Mouse (Mus musculus): ENCODE measurements around the gene Gm32802. TPM values are rescaled to one million over a fixed set of nuclear protein-coding genes. Genes with fewer than 3 reads are reported as not detected.
"Not testable (repeated sequence)": the region's sequence is repeated elsewhere in the genome, so short reads cannot be mapped to it uniquely, and the experiment has no call there.

Gene Gm32802
- total RNA-seq (2021) = under 1 TPM; 0.42 to 0.63 TPM
- long read RNA-seq, experiment 1 = 0 reads
- long read RNA-seq, experiment 2 = 0 reads

DNA sequence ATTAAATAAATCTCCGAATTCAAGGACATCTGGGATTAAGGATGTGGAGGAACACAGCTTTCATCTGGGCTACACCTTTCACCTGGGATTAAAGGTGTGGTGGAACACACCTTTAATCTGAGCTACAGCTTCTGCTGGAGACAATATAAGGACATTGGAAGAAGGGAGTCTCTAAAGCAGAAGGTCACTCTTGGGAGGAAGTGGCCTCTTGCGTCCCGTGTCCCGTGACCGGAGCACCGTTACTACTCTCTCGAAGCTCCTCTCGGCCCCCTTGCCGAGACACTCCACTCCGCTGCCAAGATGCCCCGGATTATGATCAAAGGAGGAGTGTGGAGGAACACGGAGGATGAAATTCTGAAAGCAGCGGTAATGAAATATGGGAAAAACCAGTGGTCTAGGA lies at the start of gene Gm32802:
Gm32802 (plus strand) TSS at position 301 of the 400 bp plus-strand sequence.
- not testable (repeated sequence) for DNase-seq (ENCODE audit: low spot score in 2 of 2)

DNA sequence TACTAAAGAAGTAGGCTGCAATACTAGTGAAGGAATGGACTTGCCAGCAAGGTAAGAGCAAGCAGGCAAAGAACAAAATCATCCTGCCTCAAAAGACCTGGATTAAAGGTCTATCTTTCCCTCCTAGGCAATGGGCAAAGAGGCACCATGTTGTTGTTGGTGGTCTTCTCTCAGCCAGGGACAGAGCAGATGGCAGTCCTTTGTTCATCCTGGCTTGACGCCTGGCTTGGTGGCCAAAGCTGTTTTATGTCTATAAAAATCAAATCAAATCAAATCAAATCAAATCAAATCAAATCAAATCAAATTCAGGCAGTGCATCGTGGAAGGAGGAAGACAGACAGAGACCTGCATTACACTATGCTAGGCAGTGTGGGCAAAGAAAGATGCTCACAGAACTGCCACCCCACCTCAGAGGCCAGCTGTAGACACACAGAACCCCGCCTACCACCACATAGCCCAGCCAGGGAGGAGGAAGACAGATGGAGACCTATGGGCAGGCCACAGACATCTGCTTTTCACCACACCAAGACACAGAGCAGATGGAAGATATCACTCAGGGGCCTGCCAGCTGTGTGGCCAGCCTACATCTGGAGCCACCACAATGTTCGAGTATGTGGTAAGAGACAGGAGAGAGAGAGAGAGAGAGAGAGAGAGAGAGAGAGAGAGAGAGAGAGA lies 42.6 kb upstream of the Gm32802 start:
- DNase-seq (ENCODE audit: low spot score in 2 of 2) = not testable (repeated sequence)

DNA sequence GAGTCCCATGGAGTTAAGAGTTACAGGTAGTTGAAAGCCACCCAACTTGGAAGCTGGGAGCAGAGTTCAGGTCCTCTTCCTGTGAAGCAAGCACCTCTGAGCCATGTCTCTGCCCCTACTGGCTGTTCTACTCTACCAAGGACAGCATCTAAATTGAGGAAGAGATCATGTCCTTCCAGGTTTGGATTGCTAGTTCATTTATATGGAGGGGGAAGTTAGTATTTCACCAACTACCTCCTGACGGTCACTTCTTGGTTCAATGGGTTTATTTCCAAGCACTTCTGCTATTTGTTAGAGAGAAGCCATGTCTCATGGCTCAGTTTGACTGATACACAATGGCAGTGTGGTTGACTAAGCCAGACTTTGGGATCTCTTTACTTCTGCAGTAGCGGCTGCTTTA lies 30.9 kb upstream of the Gm32802 start:
- not testable (repeated sequence) for DNase-seq (ENCODE audit: low spot score in 2 of 2)

DNA sequence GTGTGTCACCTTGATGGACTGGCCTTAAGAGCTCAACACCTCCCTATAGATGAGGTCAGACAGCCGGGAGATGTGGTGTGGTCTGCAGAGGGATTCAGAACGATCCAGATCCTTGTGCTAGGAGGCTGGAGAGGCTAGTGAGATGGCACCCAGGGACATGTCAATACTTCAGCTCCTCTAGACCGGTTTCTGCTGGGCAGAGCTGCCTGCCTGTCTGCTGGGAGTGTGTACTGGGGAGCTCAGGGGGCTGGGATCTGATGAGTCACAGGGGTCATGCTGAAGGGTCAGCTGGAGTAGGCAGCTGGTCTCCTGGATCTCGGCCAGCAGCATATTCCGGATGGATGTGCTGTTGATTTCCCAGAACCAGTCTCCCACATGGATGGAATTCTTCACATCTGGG lies 25.9 kb upstream of the Gm32802 start:
- DNase-seq (ENCODE audit: low spot score in 2 of 2) = not testable (repeated sequence)

DNA sequence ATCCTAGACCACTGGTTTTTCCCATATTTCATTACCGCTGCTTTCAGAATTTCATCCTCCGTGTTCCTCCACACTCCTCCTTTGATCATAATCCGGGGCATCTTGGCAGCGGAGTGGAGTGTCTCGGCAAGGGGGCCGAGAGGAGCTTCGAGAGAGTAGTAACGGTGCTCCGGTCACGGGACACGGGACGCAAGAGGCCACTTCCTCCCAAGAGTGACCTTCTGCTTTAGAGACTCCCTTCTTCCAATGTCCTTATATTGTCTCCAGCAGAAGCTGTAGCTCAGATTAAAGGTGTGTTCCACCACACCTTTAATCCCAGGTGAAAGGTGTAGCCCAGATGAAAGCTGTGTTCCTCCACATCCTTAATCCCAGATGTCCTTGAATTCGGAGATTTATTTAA lies 17.8 kb upstream of the Gm32802 start, which contains the start of gene Gm32717:
Gm32717 (minus strand) TSS at position 101 of the 400 bp plus-strand sequence.
- DNase-seq (ENCODE audit: low spot score in 2 of 2) = not testable (repeated sequence)

DNA sequence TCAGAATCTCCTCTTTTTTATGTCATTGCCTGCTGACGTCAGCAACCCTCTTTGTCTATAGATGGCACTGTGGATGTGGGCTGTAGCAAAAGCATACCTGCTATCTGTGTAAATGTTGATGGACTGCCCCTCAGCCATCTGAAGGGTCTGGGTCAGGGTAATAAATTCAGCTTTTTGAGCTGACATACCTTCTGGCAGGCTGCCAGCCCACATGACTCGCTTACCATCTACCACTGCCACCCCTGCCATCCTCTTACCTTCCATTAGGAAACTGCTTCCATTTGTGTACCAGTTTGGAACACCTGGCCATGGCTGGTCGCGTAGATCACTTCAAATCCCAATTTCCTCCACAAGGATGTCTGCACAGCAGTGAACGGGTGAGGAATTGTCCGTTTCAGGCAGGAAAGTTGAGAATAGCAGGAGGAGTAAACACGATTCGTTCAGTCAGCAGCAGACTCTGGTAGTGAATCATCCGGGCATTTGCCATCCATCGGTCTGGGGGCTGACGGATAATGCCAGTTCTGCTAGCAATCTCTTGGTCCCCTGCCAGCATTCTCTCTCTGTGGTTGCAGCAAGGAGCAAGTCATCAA lies 9.4 kb upstream of the Gm32802 start:
- DNase-seq (ENCODE audit: low spot score in 2 of 2) = peak in 1 of 2 experiments; percentile 8

DNA sequence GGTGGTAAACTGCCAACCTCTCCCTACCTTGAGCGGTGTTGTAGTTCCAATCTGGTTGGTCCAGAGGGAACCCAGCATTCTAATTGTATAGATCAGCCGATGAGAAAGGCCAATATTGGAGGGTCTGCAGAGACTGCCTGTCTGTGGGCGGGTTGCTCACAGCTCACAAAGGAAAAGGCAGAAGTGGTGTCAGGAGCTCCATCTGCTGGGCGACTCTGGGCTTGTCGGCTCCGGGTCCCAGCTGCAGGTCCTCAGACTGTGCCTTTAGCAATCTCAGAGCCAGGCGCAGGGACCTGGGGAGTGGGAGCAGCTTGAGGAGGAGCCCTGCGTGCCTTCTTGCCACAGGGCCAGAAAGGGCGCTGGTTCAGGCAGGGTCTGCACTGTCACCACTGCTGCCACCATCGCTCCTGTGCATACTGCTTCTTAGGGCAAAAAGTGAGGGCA lies 7.6 kb upstream of the Gm32802 start:
- peak in 1 of 2 experiments; percentile 13 for DNase-seq (ENCODE audit: low spot score in 2 of 2)

DNA sequence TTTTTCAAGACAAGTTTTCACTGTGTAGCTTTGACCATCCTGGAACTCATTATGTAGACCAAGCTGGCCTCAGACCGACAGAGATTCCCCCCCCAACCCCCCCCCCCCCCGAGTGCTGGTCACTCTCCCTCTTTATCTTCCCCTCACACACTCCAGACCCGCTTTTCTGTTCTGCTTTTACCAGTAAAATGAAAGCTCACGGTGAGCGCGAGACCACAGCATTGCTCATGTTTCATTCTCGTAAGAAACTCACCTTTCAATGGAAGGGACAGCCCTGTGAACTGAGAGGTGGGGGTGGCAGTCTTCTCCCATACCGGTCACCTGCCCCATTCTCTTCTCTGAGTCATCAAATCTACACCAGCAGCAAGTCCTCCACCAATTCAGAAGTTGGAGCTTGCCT lies 10.3 kb downstream of the Gm32802 start:
- not testable (repeated sequence) for DNase-seq (ENCODE audit: low spot score in 2 of 2)

DNA sequence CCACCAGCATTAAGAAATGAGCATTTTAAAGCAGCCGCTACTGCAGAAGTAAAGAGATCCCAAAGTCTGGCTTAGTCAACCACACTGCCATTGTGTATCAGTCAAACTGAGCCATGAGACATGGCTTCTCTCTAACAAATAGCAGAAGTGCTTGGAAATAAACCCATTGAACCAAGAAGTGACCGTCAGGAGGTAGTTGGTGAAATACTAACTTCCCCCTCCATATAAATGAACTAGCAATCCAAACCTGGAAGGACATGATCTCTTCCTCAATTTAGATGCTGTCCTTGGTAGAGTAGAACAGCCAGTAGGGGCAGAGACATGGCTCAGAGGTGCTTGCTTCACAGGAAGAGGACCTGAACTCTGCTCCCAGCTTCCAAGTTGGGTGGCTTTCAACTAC lies 12.9 kb downstream of the Gm32802 start:
- DNase-seq (ENCODE audit: low spot score in 2 of 2) = not testable (repeated sequence)

DNA sequence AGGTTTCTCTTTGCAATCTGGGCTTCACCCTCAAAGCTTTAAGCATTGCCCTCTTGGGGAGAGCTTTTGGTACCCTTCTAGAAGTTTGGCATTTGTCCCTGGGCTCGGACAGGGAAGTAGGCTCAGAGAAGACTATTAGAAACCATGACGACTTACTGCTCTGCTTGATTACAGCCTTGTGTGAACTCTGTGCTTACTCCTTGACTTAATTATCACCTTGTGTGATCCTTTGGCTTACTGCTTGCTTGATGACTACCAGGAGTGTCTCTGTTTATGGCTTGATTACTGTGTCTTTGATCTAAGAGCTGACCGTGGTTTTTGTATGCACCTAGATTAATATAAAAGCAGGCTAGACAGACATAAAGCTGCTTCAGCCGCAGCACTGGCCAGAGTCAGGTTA lies 19.6 kb downstream of the Gm32802 start:
- not testable (repeated sequence) for DNase-seq (ENCODE audit: low spot score in 2 of 2)

DNA sequence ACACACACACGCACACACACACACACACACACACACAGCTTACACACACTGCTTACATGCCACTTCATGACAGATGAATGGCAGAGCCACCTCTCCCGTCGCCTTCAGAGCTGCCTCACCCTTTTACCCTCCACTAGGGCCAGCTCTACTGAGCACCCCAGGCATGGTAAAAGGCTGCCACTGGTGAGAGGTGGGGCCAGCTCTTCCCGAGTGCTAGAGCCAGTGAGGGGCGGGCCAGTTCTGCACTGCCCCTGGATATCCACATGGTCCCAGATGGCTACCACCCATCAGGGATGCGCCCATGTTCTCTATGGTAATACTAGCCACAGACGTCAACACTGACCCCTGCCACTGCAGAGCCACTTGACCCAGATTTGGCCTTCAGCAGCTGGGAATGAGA lies 24.1 kb downstream of the Gm32802 start:
- DNase-seq (ENCODE audit: low spot score in 2 of 2) = not testable (repeated sequence)

DNA sequence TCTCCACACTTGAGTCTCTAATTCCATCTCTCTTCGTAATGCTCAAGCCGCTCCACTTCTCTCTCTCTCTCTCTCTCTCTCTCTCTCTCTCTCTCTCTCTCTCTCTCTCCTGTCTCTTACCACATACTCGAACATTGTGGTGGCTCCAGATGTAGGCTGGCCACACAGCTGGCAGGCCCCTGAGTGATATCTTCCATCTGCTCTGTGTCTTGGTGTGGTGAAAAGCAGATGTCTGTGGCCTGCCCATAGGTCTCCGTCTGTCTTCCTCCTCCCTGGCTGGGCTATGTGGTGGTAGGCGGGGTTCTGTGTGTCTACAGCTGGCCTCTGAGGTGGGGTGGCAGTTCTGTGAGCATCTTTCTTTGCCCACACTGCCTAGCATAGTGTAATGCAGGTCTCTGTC lies 24.5 kb downstream of the Gm32802 start:
- not testable (repeated sequence) for DNase-seq (ENCODE audit: low spot score in 2 of 2)

DNA sequence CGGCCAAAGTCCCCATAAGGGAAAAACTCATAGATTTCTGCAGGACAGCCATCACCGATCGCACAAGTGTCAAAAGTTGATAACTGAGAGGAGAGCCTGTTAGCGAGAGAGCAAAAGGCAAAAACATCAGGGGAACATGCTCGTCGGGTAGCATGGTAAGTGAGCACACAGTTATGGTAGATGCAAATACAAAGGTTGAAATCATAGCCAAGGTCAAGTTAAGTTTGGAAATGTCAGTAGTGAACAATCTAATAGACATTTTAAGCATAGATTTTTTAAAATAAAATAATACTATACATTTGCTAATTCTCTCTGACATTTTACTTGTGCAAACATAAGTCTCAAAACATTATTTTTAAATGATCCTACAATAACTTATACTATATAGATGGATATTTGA lies 36.5 kb downstream of the Gm32802 start, which contains the start of gene Iltifb:
Iltifb (minus strand) TSS at position 101 of the 400 bp plus-strand sequence.
- no peak for DNase-seq (ENCODE audit: low spot score in 2 of 2)

DNA sequence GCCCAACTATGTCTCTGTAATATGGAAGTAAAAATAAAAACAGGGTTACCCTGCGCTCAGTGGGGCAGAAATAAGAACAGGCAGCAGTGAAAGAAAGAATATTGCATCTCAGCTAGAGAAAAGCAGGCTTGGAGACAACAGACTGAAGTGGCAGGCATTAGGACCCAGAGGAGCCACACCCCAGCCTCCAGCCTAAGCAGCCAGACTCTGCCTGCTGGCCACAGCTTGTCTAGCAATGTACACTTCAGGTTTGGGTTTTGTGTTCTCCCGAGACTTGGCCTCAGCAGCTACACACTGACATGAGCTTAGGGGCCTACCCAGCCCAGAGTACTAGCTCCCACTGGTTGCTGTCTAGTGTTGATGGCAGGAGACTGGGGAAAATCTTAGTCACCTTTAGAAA lies 43.6 kb downstream of the Gm32802 start:
- not testable (repeated sequence) for DNase-seq (ENCODE audit: low spot score in 2 of 2)

Other genes starting within 250 kb of the Gm32802 start
- 10 to 100 TPM; 10.9 to 11.4 TPM for gene Mdm1, start 116.9 kb upstream of the Gm32802 start, total RNA-seq (2021)
- not detected for gene Il22, start 53.7 kb upstream of the Gm32802 start, total RNA-seq (2021)
- gene Gm32717, start 17.9 kb upstream of the Gm32802 start, total RNA-seq (2021) = under 1 TPM; 0.42 to 0.63 TPM
- not detected for gene Iltifb, start 36.4 kb downstream of the Gm32802 start, total RNA-seq (2021)
- gene Gm9040, start 68.3 kb downstream of the Gm32802 start, total RNA-seq (2021) = not detected
- gene Gm9044, start 73.7 kb downstream of the Gm32802 start, total RNA-seq (2021) = not detected
- gene Gm9045, start 79.1 kb downstream of the Gm32802 start, total RNA-seq (2021) = not detected
- not detected for gene Gm9046, start 84.6 kb downstream of the Gm32802 start, total RNA-seq (2021)
- not detected for gene Gm9048, start 90.0 kb downstream of the Gm32802 start, total RNA-seq (2021)
- not detected for gene Gm9049, start 95.4 kb downstream of the Gm32802 start, total RNA-seq (2021)
- not detected for gene Ifng, start 182.4 kb downstream of the Gm32802 start, total RNA-seq (2021)

All from adrenal gland, adult 18-20 months (tissue).